Mouse (Mus musculus): Measurements from ENCODE around the gene Olfr1299. TPM values are rescaled to one million over a fixed set of nuclear protein-coding genes. Genes with fewer than 3 reads are reported as not detected.

Olfr1299 gene
- polyA plus RNA-seq (2014; fragmentation: Nextera tagmentation; extraction: Ambion mirVana), result not detected in 2 replicates

GRCm38 (mm10) chr2:111661119-111661518, at the start of gene Olfr1299:
TSS of gene Olfr1299 (plus strand) at chr2:111661419.
- Histone ChIP-seq H3K4me1 (ENCODE audit: control insufficient read depth, insufficient read depth, low read length) (no peaks in the 10 kb centered on the region), H3K27me3 (ENCODE audit: control insufficient read depth, insufficient read depth, low read length) (no peaks in the 10 kb centered on the region), H3K36me3 (ENCODE audit: control insufficient read depth, insufficient read depth, low read length) (no peaks in the 10 kb centered on the region), H3K9me3 (ENCODE audit: control insufficient read depth, low read length) (no peaks in the 10 kb centered on the region), H3K4me2 (replicated peaks; ENCODE audit: low read depth, low read length) (no peak within 1 kb of the TSS), H3K27ac (ENCODE audit: low read depth, low read length) (no peak within 1 kb of the TSS), H3K4me3 (ENCODE audit: low read length) (no peak within 1 kb of the TSS), H3K9ac (ENCODE audit: low read depth, low read length) (no peak within 1 kb of the TSS)
- WGBS, result 85% methylated on average over 4 of the region's 4 CpGs
- no peak for ATAC-seq (ENCODE audit: low FRiP score, low TSS enrichment)

GRCm38 (mm10) chr2:111626397-111626796, 34.8 kb upstream of the Olfr1299 start, which contains the start of gene Olfr1297:
TSS of gene Olfr1297 (minus strand) at chr2:111626497.
- no peaks in the 10 kb centered on the region for H3K9me3 ChIP-seq (ENCODE audit: control insufficient read depth, low read length)
- no peak for ATAC-seq (ENCODE audit: low FRiP score, low TSS enrichment)
- no peak within 1 kb of the TSS for H3K4me2 ChIP-seq (replicated peaks; ENCODE audit: low read depth, low read length)
- WGBS, result 89% methylated on average over 1 of the region's 1 CpGs
- H3K27me3 ChIP-seq (ENCODE audit: control insufficient read depth, insufficient read depth, low read length), result no peaks in the 10 kb centered on the region
- H3K4me3 ChIP-seq (ENCODE audit: low read length), result no peak within 1 kb of the TSS
- no peaks in the 10 kb centered on the region for H3K4me1 ChIP-seq (ENCODE audit: control insufficient read depth, insufficient read depth, low read length)
- H3K9ac ChIP-seq (ENCODE audit: low read depth, low read length), result no peak within 1 kb of the TSS
- H3K27ac ChIP-seq (ENCODE audit: low read depth, low read length), result no peak within 1 kb of the TSS
- no peaks in the 10 kb centered on the region for H3K36me3 ChIP-seq (ENCODE audit: control insufficient read depth, insufficient read depth, low read length)

GRCm38 (mm10) chr2:111649101-111649500, 12.1 kb upstream of the Olfr1299 start, which contains the start of gene Olfr1298:
TSS of gene Olfr1298 (minus strand) at chr2:111649201.
- no peak for ATAC-seq (ENCODE audit: low FRiP score, low TSS enrichment)
- no peak within 1 kb of the TSS for H3K9ac ChIP-seq (ENCODE audit: low read depth, low read length)
- 87% methylated on average over 1 of the region's 1 CpGs for WGBS
- no peaks in the 10 kb centered on the region for H3K27me3 ChIP-seq (ENCODE audit: control insufficient read depth, insufficient read depth, low read length)
- no peak within 1 kb of the TSS for H3K27ac ChIP-seq (ENCODE audit: low read depth, low read length)
- H3K4me2 ChIP-seq (replicated peaks; ENCODE audit: low read depth, low read length), result no peak within 1 kb of the TSS
- no peaks in the 10 kb centered on the region for H3K36me3 ChIP-seq (ENCODE audit: control insufficient read depth, insufficient read depth, low read length)
- H3K4me1 ChIP-seq (ENCODE audit: control insufficient read depth, insufficient read depth, low read length), result no peaks in the 10 kb centered on the region
- no peak within 1 kb of the TSS for H3K4me3 ChIP-seq (ENCODE audit: low read length)
- H3K9me3 ChIP-seq (ENCODE audit: control insufficient read depth, low read length), result no peaks in the 10 kb centered on the region

Other genes with a start within 250 kb of the Olfr1299 start
- not detected in 2 replicates for gene Olfr1286, start 238.3 kb upstream of the Olfr1299 start, polyA plus RNA-seq (2014; fragmentation: Nextera tagmentation; extraction: Ambion mirVana)
- not detected in 2 replicates for gene Olfr1287, start 212.3 kb upstream of the Olfr1299 start, polyA plus RNA-seq (2014; fragmentation: Nextera tagmentation; extraction: Ambion mirVana)
- gene Olfr1288, start 187.3 kb upstream of the Olfr1299 start, polyA plus RNA-seq (2014; fragmentation: Nextera tagmentation; extraction: Ambion mirVana), result not detected in 2 replicates
- gene Olfr1289, start 180.6 kb upstream of the Olfr1299 start, polyA plus RNA-seq (2014; fragmentation: Nextera tagmentation; extraction: Ambion mirVana), result not detected in 2 replicates
- gene Olfr1290, start 167.6 kb upstream of the Olfr1299 start, polyA plus RNA-seq (2014; fragmentation: Nextera tagmentation; extraction: Ambion mirVana), result not detected in 2 replicates
- not detected in 2 replicates for gene Olfr1291-ps1, start 164.2 kb upstream of the Olfr1299 start, polyA plus RNA-seq (2014; fragmentation: Nextera tagmentation; extraction: Ambion mirVana)
- gene Olfr1293-ps, start 136.2 kb upstream of the Olfr1299 start, polyA plus RNA-seq (2014; fragmentation: Nextera tagmentation; extraction: Ambion mirVana), result not detected in 2 replicates
- gene Olfr1294, start 121.1 kb upstream of the Olfr1299 start, polyA plus RNA-seq (2014; fragmentation: Nextera tagmentation; extraction: Ambion mirVana), result not detected in 2 replicates
- not detected in 2 replicates for gene Olfr1295, start 91.7 kb upstream of the Olfr1299 start, polyA plus RNA-seq (2014; fragmentation: Nextera tagmentation; extraction: Ambion mirVana)
- gene Olfr1297, start 34.9 kb upstream of the Olfr1299 start, polyA plus RNA-seq (2014; fragmentation: Nextera tagmentation; extraction: Ambion mirVana), result not detected in 2 replicates
- gene Olfr1298, start 12.2 kb upstream of the Olfr1299 start, polyA plus RNA-seq (2014; fragmentation: Nextera tagmentation; extraction: Ambion mirVana), result not detected in 2 replicates
- not detected in 2 replicates for gene Olfr1301, start 89.6 kb downstream of the Olfr1299 start, polyA plus RNA-seq (2014; fragmentation: Nextera tagmentation; extraction: Ambion mirVana)
- not detected in 2 replicates for gene Olfr1302, start 116.0 kb downstream of the Olfr1299 start, polyA plus RNA-seq (2014; fragmentation: Nextera tagmentation; extraction: Ambion mirVana)
- not detected in 2 replicates for gene Olfr1303, start 158.9 kb downstream of the Olfr1299 start, polyA plus RNA-seq (2014; fragmentation: Nextera tagmentation; extraction: Ambion mirVana)
- gene Olfr1305, start 215.7 kb downstream of the Olfr1299 start, polyA plus RNA-seq (2014; fragmentation: Nextera tagmentation; extraction: Ambion mirVana), result not detected in 2 replicates